Mouse (Mus musculus) T-helper 1 cell (primary cell): Measurements from ENCODE around the gene B3gnt6.
"Not testable (repeated sequence)": the region's sequence is repeated elsewhere in the genome, so short reads cannot be mapped to it uniquely, and the experiment has no call there.

ENCODE experiments used
- in situ Hi-C: fragments of 300-600 bp; cut with MboI, MseI; formaldehyde crosslinking; loops from one replicate; pipeline ENCODE4 v1.15.1; 2025; ENCODE audit warnings: high pct_unique_total_duplicates

B3gnt6 gene

DNA sequence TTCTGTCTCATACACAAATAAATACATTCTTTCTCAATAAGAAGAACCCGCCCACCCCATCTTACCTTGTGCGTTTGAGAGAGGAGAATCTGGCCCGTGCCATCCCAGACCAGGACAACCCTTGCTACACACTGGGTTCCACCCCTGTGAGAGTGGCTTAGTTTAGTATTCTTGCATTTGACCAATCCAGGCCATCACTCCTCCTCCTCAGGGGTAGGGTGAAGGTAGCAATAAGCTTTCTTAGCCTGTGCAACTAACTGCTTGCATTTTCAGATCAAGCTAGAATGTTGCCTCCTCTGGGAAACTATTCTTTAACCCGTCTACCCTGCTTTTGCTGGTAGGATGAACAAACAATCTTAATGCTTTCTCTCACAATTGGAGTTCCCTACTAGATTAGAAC, at the start of gene B3gnt6:
Gene B3gnt6, minus strand, starts transcription at position 101 of the 400 bp plus-strand sequence.
- in situ Hi-C loops: no loop called here

DNA sequence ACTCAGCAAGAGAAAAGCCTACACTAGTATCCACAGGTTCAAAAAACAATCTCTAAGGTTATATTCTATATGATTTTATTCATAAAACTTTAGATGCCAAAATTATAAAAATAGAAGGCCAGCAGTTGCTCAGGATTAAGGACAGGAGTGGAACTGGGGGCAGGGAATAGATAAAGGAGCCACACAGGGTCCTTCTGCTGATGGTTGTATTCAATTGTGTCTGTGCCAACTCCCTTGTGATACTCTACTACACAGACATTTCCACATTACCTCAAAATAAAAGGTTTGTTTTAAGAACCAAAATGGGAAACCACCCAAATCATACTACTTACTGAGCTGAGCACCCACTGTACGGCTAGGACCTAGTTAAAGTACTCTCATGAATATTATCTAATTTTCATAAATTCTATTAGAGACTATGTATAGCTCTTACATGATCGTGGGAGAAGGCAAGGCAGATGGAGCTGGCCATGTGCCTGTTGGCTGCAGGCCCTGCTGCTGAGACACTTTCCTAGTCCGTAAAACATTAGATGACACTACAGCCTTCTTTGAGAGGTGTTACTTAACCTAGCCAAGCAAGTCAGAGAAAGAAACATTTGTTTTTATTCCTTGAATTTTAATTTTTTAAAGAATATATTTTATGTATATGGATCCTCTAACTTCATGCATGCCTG, 37.5 kb upstream of the B3gnt6 start:
- in situ Hi-C loops: no loop called here

DNA sequence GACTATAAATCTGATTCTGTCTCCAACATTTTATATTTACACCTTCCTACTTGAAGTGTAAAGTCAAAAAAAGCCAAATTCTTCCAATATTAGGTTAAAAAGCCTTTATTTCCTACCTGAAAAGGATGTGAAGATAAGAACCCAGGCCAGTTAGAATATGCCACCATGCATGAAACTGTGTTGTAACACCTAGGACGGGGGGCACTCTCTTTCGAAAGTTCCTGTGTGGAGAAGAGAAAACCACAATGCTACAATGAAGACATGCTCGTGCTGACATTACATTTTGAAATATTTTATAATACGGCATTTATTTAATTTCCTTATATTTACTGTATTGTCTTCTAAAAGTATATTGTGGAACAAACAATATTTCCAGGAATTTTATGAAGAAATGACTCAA, 24.5 kb upstream of the B3gnt6 start:
- in situ Hi-C loops: no loop called here

DNA sequence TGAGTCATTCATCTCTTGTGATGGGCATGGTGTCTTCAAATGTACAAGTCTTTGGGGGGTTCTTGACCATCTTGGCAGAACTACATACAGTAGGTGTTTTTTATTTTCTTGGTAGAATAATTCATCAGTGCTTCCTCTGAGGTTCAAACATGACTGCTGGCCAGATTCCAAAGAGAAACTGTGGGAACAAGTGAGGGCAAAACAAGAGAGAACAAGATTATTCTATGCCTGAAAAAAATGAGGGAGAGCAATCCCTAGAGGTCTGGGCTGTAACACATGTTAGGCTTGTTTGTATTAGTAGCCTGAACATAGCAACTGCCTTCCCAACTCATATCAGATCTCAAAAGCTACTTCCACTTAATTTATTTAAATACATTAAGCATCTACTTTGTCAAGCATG, 17.4 kb upstream of the B3gnt6 start:
- in situ Hi-C loops: no loop called here

DNA sequence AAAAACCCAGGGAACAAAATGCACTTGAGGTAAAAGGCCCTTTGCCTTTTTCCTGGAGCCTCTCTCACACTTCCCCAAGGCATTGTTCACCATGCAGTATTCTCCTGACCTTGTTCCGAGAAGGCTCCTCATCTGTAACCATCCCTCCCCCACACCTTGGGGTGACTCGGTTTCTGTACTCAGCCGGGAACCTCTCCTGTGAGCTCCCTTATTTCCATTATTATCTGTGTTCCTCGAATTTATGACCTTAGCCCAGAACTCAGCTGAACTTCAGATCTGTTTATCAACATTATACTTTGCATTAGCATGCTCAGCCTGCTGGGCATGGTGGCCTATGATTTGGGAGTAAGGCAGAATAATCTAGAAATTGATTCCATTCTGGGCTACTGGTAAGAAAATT, 3.7 kb upstream of the B3gnt6 start:
- in situ Hi-C loops: no loop called here

DNA sequence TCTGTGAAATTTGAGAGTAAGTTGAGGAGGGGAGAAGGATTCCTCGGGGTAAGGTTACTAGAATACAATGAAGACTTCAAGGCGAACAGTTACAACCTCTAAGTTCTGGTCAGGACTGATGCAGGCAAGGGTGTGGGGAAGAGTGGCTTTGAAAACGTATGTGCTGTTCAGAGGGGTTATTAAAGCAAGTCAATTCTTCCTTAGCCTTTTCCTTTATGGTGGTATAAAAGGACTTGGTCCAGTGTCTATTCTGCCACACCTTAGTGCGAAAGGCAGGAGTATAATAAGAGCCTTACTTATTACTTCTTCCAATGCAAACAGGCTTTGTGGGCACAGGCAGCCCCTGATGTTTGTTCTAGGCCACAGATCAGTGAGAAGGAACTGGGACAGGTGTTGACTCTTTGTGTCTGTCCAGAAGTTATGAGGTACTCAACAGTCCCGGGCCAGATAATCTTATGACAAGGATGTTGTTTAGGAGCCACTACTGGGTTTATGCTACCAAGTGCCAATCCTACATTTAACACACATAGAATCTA, 2.3 kb upstream of the B3gnt6 start:
- in situ Hi-C loops: no loop called here

DNA sequence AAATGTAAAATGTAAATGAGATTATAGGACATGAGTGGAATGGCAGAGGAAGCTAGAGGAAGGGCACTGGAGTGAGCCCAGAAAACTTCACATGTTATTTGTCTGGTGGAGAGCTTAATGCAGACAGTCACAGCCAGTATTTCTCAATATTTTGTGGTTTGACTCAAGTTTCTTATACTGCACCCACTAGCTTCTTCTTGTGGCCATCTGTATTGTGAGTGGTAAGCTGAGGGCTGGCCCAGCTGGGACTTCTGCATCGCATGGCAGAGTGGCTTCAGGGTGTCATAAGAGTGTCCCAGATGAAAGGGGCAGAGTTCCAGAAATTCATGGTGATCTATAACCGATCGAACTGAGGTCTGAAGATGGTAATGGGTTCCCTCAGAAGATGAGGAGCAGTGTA, 1.1 kb upstream of the B3gnt6 start:
- in situ Hi-C loops: no loop called here

DNA sequence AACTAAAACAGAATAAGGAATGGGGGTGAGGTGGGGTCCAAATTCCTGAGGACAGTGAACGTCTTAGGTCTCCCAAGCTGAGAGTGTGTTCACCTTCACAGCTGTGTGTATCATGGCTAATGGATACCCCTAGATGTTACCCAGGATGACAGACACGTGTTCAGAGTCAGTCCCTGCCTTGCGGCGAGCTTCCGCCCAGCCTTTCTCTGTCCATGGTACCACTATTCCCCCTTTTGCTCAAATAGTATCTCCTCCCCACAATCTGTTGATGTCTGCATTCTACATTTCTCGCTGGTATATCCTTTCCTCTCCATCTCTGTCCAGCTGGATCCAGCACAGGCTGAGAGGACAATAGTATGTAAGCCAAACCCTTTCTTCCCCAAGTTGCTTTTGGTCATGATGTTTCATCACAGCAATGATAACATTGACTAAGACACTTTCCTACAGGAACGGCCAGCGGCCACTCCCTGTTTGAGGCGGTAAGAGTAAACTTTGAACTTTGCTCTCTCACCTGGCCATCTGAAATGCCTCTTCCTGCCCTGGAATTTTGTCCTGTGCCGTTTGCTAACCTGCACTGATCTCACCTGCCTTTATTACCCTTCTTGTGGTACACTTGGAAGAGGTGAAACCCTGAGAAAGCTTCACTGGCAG, 4.0 kb downstream of the B3gnt6 start:
- in situ Hi-C loops: no loop called here

DNA sequence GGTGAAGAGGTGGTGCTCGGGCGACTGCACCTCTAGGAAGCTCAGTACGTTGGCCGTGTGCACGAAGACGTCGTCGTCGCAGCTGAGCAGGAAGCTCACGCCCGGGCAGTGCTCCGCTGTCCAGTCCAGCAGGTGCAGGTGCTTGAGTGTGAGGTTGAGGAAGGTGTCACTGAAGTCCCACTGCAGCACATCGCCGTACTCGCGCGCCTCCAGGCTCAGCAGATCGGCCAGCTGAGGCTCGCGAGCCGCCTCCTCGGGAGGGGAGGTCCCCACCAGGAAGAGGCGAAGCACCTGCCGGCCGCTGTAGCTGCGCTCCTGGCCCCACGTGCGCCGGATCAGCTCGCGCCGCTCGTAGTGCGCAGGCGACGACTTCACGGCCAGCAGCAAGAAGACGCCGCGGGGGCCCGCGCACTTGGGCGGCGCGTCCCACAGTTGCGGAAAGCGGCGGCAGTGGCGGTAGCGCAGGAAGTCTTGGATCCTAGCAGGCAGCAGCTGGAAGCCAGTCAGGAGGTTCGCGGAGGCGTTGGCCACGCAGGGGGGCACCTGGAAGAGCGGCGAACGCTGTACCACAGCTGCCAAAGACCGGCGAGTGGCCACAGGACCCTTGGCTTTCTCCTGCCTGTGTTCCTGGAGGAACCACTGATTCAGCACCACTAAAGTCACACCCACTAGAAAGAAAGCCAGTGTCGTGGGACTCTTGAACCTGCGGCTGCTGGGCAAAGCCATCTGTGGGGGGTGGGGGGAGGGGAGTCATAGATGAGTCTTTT, 5.1 kb downstream of the B3gnt6 start:
- in situ Hi-C loops: no loop called here

DNA sequence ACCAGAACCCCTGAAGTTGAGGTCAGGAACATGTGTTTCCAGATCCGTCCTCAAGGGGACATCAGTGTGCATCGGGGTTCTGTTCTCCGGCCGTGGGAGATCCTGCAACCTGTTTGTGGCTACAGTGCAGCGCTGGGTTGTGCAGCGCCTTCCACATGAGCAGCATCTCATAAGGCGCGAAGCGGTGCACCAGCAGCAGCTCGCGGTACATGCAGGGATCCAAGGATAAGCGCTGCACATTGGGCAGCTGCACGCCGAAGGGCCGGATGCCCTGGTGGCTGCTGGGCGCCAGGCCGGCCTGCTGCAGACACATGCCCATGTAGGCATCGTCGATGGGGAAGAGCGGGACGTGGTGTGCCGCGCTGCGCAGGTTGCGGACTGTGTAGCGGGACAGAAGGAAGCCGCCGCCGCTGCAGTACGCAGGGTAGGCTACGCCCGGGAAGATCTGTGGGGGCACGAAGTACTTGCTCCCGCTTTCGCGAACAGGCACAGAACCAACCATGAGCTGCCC, 5.7 kb downstream of the B3gnt6 start:
- in situ Hi-C loops: no loop called here

DNA sequence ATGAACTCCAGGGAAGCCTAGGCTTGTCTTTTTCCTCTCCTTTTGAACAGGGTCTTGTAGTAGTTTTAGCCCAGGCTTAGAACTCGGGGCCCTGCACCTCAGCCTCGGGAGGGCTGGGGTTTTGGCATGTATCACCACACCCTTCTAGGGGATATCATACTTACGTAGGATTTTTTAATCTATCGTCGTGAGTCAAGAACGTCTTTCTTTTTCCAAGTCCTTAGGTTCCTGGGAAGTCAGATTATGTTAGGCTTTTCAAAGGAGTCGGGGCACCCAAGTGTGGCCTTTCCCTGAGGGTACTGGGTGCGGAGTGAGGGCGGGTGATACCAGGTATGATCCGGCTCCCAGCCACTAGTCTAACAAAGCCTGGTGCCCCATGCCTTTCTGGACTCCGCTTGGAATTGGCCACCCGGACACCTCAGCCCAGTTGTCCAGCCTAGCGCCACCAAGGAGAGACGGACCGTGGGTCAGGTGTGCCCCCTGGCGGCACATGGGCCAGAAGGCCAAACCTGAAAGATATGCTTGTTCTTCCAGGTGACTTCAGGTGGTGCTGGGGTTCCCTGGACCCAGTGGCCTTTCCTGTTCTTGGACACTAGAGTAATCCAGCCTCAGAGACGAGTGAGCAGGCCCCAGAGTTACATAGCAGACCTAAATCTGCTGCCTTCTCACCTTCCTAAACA, 7.6 kb downstream of the B3gnt6 start:
- in situ Hi-C loops: no loop called here

DNA sequence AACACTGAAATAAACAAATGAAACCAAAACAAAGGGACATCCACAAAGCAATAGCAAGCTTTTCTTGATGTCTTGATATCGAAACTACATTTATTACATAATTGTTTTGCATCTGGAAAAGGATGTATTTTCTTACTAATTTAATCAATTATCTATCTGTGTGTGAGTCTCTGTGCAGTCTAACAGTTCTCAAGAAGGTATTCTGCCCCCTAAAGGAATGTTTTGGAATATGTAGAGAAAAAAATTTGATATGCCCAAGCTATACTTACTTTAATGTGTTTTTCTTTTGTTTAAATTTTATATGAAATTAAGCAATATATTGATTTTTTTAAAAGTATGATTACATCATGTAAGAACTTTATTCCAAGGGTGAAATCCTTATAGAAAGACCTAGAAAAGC, 8.7 kb downstream of the B3gnt6 start:
- in situ Hi-C loops: no loop called here

DNA sequence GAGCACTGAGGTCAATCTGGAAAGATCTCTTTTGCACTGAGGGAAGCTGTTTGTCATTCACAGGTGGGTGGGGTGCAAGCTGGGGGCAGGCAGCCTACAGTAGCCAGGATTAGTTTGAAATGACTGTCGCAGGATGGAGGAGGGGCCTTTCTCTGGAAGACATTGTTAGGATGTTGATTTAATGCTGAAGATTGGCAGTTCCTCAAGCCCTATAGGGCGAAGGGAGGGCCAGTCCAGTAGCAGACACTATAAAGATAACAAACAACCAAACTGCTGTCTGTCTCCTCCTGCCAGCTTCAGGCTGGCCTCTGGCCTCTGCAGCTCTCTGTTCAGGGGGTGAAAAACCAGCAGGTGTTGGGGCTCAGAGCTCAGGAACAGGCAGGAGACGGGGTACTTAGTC, 9.5 kb downstream of the B3gnt6 start:
- in situ Hi-C loops: no loop called here

DNA sequence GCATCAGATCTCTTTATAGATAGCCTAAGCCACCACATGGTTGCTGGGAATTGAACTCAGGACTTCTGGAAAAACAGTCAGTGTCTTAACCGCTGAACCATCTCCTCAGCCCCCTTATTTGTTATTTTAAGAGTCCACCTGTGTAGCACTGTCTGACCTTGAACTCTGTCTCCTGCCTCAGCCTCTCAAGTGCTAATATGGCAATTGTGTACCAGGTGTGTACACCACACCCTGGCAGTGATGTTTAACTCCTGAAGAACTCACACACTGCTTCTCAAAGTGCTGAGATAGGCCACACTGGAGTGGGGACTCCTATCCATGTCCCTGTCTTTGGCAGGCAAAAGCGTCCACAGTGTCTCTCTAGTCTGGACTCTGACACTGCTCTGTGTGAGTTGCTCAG, 10.6 kb downstream of the B3gnt6 start:
- in situ Hi-C loops: no loop called here

DNA sequence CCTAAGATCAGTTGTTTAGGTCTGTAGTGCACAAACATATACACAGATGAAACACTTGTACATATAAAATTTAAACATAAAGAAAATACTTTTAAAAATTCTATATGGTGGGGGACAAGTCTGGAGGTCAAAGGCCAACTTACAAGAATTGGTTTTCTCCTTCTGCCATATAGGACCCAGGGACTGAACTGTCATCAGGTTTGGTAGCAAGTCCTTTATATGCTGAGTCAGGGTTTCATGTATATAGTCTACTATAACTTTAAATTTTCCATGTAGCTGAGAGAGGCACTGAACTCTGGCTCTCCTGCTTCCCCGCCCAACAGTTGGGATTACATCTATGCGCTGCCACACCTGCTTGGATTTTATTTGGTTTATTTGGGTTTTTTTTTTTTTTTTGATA, 11.0 kb downstream of the B3gnt6 start:
- in situ Hi-C loops: no loop called here

DNA sequence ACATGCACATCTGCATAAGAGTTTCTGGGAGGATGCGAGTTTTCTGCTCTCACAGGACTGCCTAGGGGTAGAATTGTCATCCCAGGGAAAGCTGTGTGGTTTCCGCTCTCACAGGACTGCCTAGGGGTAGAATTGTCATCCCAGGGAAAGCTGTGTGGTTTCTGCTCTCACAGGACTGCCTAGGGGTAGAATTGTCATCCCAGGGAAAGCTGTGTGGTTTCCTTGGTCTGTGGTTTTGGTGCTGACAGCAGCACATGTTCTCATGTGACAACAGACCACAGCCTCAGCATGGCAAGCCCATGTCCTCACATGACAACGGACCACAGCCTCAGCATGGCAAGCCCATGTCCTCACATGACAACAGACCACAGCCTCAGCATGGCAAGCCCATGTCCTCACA, 11.9 kb downstream of the B3gnt6 start:
- in situ Hi-C loops: not testable (repeated sequence)

DNA sequence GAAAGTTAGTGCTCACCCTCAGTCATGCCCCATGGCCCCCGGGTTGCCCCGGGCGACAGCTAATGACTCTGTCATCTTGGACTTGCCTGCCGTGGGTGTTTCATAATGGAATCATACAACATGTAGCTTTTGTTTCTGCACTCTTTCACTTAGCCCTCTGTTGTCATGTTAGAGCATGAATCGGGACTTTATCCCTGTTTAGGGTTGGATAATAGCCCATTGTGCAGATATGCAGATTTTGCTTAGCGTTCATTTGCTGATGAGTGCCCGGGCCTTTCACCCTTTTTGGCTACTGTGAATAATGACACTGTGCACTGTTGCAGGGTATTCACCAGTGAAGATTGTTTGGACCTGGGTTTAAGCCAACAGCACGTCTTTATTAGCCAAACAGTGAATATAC, 12.6 kb downstream of the B3gnt6 start:
- in situ Hi-C loops: no loop called here

DNA sequence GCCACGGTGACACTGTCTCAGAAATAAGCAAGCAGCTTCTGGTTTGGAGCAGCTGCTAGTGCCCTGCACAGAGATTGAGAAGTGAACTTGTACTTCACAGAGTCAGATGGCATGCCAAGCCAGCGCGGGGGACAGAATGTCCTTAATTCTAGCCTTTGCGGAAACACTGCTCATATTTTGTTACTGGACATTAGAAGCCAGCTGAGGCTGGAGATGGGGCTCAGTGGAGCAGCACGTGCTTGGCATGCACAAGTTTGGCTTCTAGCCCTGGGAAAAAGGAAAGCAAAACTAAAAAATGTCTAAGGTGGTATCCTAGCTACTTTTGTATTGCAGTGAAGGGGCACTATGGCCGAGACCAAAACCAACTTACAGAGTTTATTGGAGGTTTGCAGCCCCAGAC, 14.0 kb downstream of the B3gnt6 start:
- in situ Hi-C loops: no loop called here

DNA sequence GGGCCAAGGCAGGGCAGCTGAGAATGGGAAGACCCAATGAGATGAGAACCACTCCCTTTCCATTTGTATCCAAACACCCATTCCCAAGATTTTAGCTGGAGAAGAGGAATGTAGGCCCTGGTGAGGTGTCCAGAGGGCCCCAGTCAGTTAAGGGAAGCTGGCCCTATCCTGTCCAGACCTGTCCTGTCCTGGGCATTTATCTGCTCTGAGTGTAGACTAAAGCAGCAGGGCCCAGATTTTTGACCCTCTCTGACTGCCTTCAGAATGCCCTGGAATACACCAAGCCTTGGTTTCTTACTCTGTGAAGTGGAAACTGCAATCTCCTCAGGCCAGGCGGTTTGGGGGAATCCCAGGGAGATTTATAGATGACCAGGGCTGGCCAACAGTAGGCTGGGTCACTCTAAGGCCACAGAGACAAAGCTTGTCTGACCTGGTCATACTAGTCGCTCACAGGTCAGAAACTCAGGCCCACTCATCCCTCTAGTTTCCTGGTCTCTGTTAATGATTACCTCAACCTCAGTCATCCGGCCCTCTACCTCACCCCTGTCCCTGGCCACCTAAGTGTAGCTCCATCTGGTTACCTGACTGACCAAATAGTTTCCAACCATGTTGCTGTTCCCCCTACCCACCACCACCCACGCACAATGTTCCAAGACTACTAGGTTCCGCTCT, 20.6 kb downstream of the B3gnt6 start:
- in situ Hi-C loops: no loop called here

DNA sequence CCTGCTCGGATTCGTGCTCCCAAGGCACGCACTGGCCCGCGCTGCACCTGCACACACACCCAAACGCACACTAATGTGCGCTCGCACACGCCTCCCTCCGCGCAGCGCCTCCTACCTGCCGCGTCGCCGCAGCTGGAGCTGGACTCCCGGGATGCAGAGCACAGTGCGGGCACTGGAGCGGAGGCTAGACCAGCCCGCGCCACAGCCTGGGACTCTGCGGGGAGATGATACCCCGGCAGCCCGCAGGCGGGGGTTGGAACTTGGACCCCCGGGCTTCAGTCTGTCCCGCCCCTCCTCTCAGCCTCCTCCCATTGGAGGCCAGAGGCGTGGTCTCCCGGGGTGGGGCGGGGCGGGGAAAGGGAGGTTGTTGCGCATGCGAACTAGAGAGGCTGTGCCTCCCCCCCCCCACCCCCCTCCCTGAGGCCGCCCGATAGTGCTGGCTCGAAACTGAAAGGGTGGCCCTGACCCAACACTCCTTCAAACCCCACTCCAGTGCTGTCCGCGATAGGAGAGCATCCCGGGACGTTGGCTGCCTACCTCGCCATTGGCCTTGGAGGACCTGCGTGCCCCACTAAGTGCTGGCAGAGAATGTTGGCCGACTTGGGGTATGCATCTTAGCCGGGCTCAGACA, 21.2 kb downstream of the B3gnt6 start, which contains the start of gene Capn5:
Gene Capn5, minus strand, starts transcription at position 346 of the 631 bp plus-strand sequence.
- in situ Hi-C loops: no loop called here

DNA sequence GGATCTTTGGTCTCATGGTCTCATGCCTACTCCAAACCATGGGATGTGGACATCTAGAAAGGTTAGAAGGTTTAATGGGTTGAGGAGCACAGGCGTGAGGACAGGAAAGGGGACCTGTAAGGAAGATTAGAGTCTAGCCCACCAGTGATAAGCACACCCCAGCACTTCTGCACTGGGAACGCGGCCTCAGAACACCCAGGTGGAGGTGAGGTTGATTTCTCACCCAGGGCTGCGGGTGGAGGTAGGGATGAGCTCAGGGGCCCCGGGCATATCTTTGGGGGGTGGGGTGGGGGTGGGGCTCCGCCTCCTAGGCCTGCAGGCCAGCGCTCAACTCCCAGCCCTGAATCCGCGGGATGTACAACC, 21.7 kb downstream of the B3gnt6 start:
- in situ Hi-C loops: no loop called here
